Mouse (Mus musculus): Measurements from ENCODE around the gene Eps15.

GRCm38 (mm10) chr4:109407176-109407520, 127.1 kb downstream of the Eps15 start:
- TF ChIP-seq POLR2A (IDR thresholded peaks at IDR 0.05; ENCODE audit: low read depth, low read length) (no peak), CTCF (IDR thresholded peaks at IDR 0.05; ENCODE audit: extremely low read depth, insufficient read depth, insufficient read length, insufficient replicate concordance) (no peak)
